ENCODE assay signal across 19 mouse cellular contexts in genomic region chr11:7053710-7054109, GRCm38 (mm10).
"Had no signal": no experiment of that assay in that cellular context is flagged by ENCODE, and none has a peak within 500 bp of the region (broad histone marks: within the 10 kb centered on the region; RNA-seq: fewer than 3 reads in every experiment).

No protein-coding gene starts in this region.

- H3K27ac ChIP-seq: midbrain, embryonic 10.5 days; midbrain, embryonic 12.5 days; neural tube, embryonic 13.5 days; neural tube, embryonic 15.5 days had no signal

- H3K36me3 ChIP-seq: midbrain, embryonic 10.5 days; midbrain, embryonic 12.5 days; neural tube, embryonic 13.5 days; neural tube, embryonic 15.5 days had no signal

- H3K4me2 ChIP-seq: lung, embryonic 14.5 days; midbrain, embryonic 12.5 days; neural tube, embryonic 13.5 days; neural tube, embryonic 15.5 days had no signal

- H3K9me3 ChIP-seq: midbrain, embryonic 10.5 days; midbrain, embryonic 12.5 days; neural tube, embryonic 13.5 days; neural tube, embryonic 15.5 days had no signal

- H3K9ac ChIP-seq: lung, embryonic 14.5 days; midbrain, embryonic 12.5 days; neural tube, embryonic 13.5 days; neural tube, embryonic 15.5 days had no signal

- H3K4me3 ChIP-seq: midbrain, embryonic 10.5 days; midbrain, embryonic 12.5 days; myocyte; neural tube, embryonic 13.5 days; neural tube, embryonic 15.5 days had no signal

- DNase-seq: lung, adult 18-20 months; lung, embryonic 14.5 days; lung, postnatal 10 days; lung, postnatal 4 days; midbrain, embryonic 14.5 days; retina, postnatal 1 day; right cerebral cortex, adult 18-20 months; right cerebral cortex, postnatal 25 days; right cerebral cortex, postnatal 4 days; spleen, adult 18-20 months; thymus, adult 18-20 months; thymus, postnatal 25 days; thymus, postnatal 4 days had no signal

- ATAC-seq: midbrain, embryonic 16.5 days had no signal
